Mouse (Mus musculus) urinary bladder, adult 18-20 months (tissue): ENCODE data around the gene Filip1l.
A peak's percentile ranks its signal among the peaks of the same experiment; 100 is the strongest.

ENCODE experiments used
- DNase-seq, 2 experiments: peaks; one replicate each; pipeline ENCODE4 v3.0.0; 2022; ENCODE audit warnings: low spot score in 2 of 2, mixed read lengths in 2 of 2

Filip1l gene

GRCm38 (mm10) chr16:57352751-57353150 lies at the start of gene Filip1l:
Gene Filip1l (plus strand): TSS chr16:57353093.
- no peak for DNase-seq

GRCm38 (mm10) chr16:57303716-57304115 lies 49.2 kb upstream of the Filip1l start:
- DNase-seq: no peak

GRCm38 (mm10) chr16:57305463-57305862 lies 47.4 kb upstream of the Filip1l start:
- no peak for DNase-seq

GRCm38 (mm10) chr16:57312130-57312529 lies 40.8 kb upstream of the Filip1l start:
- no peak for DNase-seq

- DNase-seq: no peak
Observed at GRCm38 (mm10) chr16:57313487-57313886, 39.4 kb upstream of the Filip1l start.

GRCm38 (mm10) chr16:57314236-57314635 lies 38.7 kb upstream of the Filip1l start:
- no peak for DNase-seq

- DNase-seq: no peak
Observed at GRCm38 (mm10) chr16:57315026-57315425, 37.9 kb upstream of the Filip1l start.

- DNase-seq: no peak
Observed at GRCm38 (mm10) chr16:57317127-57317526, 35.8 kb upstream of the Filip1l start.

GRCm38 (mm10) chr16:57317882-57318636 lies 34.8 kb upstream of the Filip1l start:
- no peak for DNase-seq

GRCm38 (mm10) chr16:57318637-57319125 lies 34.2 kb upstream of the Filip1l start:
- DNase-seq: no peak

- no peak for DNase-seq
Observed at GRCm38 (mm10) chr16:57319284-57320124, 33.4 kb upstream of the Filip1l start.

GRCm38 (mm10) chr16:57326996-57327395 lies 25.9 kb upstream of the Filip1l start:
- DNase-seq: peak in 1 of 2 experiments; percentile 8

GRCm38 (mm10) chr16:57329028-57329427 lies 23.9 kb upstream of the Filip1l start:
- DNase-seq: no peak

- no peak for DNase-seq
Observed at GRCm38 (mm10) chr16:57330111-57330510, 22.8 kb upstream of the Filip1l start.

- DNase-seq: no peak
Observed at GRCm38 (mm10) chr16:57332301-57332700, 20.6 kb upstream of the Filip1l start.

- DNase-seq: no peak
Observed at GRCm38 (mm10) chr16:57336770-57337423, 16.0 kb upstream of the Filip1l start.

- DNase-seq: no peak
Observed at GRCm38 (mm10) chr16:57339765-57340612, 12.9 kb upstream of the Filip1l start.

GRCm38 (mm10) chr16:57340613-57340898 lies 12.3 kb upstream of the Filip1l start:
- DNase-seq: no peak

GRCm38 (mm10) chr16:57346258-57346657 lies 6.6 kb upstream of the Filip1l start:
- DNase-seq: no peak

GRCm38 (mm10) chr16:57349039-57349438 lies 3.9 kb upstream of the Filip1l start:
- no peak for DNase-seq

- no peak for DNase-seq
Observed at GRCm38 (mm10) chr16:57349689-57350088, 3.2 kb upstream of the Filip1l start.
